Mouse (Mus musculus) erythroblast, adult 5-6 weeks (primary cell): ENCODE measurements around the gene Gsk3b. TPM values are rescaled to one million over a fixed set of nuclear protein-coding genes. Genes with fewer than 3 reads are reported as not detected.
"Not testable (repeated sequence)": the region's sequence is repeated elsewhere in the genome, so short reads cannot be mapped to it uniquely, and the experiment has no call there.

Source experiments
- ATAC-seq: replicated peaks from 2 replicates; pipeline ENCODE4 v1.8.0; 2016; ENCODE audit warnings: moderate number of reproducible peaks, mild to moderate bottlenecking, moderate TSS enrichment, inconsistent platforms; ENCODE audit not compliant: poor library complexity, low FRiP score, severe bottlenecking
- total RNA-seq, 2 experiments: library from RNA; stranded (forward) in 1 of 2; stranded (reverse) in 1 of 2; fragments of 150-400 nt in 1 of 2; fragments of 200-764, 138-1000 nt in 1 of 2; gene quantifications; 2 replicates each; pipeline versions ENCODE4 v1.2.3 to v1.2.4; 2015 to 2017; ENCODE audit warnings: low replicate concordance in 2 of 2

Gsk3b gene
- total RNA-seq, 2 experiments from 2014 or later = 13.1 to 17.9 TPM

GRCm38 (mm10) chr16:38097521-38097920 is 8.7 kb downstream of the Gsk3b start:
- ATAC-seq = no peak

GRCm38 (mm10) chr16:38099325-38099724 is 10.5 kb downstream of the Gsk3b start:
- ATAC-seq = no peak

- no peak for ATAC-seq
Measured at GRCm38 (mm10) chr16:38100569-38100968, 11.8 kb downstream of the Gsk3b start.

GRCm38 (mm10) chr16:38105453-38105852 is 16.7 kb downstream of the Gsk3b start:
- no peak for ATAC-seq

GRCm38 (mm10) chr16:38106542-38106941 is 17.7 kb downstream of the Gsk3b start:
- ATAC-seq = no peak

- ATAC-seq = no peak
Measured at GRCm38 (mm10) chr16:38110001-38110400, 21.2 kb downstream of the Gsk3b start.

GRCm38 (mm10) chr16:38110575-38110974 is 21.8 kb downstream of the Gsk3b start:
- ATAC-seq = no peak

GRCm38 (mm10) chr16:38114074-38114473 is 25.3 kb downstream of the Gsk3b start:
- no peak for ATAC-seq

- not testable (repeated sequence) for ATAC-seq
Measured at GRCm38 (mm10) chr16:38117909-38118308, 29.1 kb downstream of the Gsk3b start.

- no peak for ATAC-seq
Measured at GRCm38 (mm10) chr16:38118723-38119122, 29.9 kb downstream of the Gsk3b start.

GRCm38 (mm10) chr16:38119286-38119685 is 30.5 kb downstream of the Gsk3b start:
- ATAC-seq = no peak

GRCm38 (mm10) chr16:38129171-38129570 is 40.4 kb downstream of the Gsk3b start:
- ATAC-seq = no peak

- no peak for ATAC-seq
Measured at GRCm38 (mm10) chr16:38131041-38131440, 42.2 kb downstream of the Gsk3b start.

GRCm38 (mm10) chr16:38131756-38132155 is 43.0 kb downstream of the Gsk3b start:
- ATAC-seq = no peak

- no peak for ATAC-seq
Measured at GRCm38 (mm10) chr16:38132210-38132609, 43.4 kb downstream of the Gsk3b start.

GRCm38 (mm10) chr16:38137296-38137695 is 48.5 kb downstream of the Gsk3b start:
- ATAC-seq = no peak

- ATAC-seq = no peak
Measured at GRCm38 (mm10) chr16:38144898-38145297, 56.1 kb downstream of the Gsk3b start.

GRCm38 (mm10) chr16:38150555-38150954 is 61.8 kb downstream of the Gsk3b start:
- no peak for ATAC-seq

GRCm38 (mm10) chr16:38157854-38158622 is 69.2 kb downstream of the Gsk3b start:
- ATAC-seq = no peak

- no peak for ATAC-seq
Measured at GRCm38 (mm10) chr16:38162019-38162418, 73.2 kb downstream of the Gsk3b start.

GRCm38 (mm10) chr16:38164811-38165591 is 76.2 kb downstream of the Gsk3b start:
- no peak for ATAC-seq
